Mouse (Mus musculus): ENCODE results near the gene Dcdc2a.

- no peak for TF ChIP-seq CTCF (IDR thresholded peaks at IDR 0.05; ENCODE audit: extremely low read depth, insufficient read depth, insufficient read length, insufficient replicate concordance)
- TF ChIP-seq POLR2A (IDR thresholded peaks at IDR 0.05; ENCODE audit: low read depth, low read length) = no peak
Measured at GRCm38 (mm10) chr13:25055111-25055554, 671 bp upstream of the Dcdc2a start.

All from spleen, adult 2 months (tissue).